Mouse (Mus musculus): ENCODE measurements around the gene Anks3.

The Anks3 gene

GRCm38 (mm10) chr16:4968426-4968825, 4.4 kb upstream of the Anks3 start:
- no peak for DNase-seq (ENCODE audit: inconsistent ontology term)

DNA sequence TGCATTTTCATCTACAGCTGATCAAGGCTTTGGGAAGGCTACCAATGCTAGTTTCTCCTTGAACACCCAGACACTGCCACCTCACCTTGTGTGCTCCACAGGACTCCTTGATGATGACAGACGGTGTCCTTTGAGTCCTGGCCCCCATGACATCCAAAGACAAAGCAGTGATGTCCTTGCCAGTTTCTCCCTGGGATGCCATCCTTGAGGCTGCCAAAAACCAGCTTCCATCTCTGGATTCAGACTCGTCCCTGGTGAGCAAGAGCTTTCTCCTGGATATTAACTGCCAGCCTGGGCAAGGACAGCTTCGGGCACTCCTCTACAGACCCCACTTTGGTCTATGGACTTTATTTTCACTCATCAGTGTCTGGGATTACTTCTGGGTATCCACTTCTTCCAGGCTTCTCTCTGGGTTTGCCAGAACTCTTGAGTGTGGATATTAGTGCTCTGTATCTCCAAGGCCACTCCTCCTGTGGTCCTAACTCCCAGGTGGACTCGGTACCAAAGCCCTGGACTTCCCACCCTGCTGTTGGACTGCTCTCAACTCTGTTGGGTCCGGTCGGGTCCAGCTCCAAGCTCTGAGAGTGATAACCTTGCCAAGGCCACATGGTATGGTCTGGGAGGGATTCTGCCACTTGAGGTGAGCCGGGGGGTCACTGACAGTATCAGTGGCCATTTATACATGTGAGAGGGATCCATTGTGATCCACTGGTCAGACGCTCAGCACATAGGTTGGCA, 1.6 kb upstream of the Anks3 start:
- DNase-seq (ENCODE audit: inconsistent ontology term) = no peak

GRCm38 (mm10) chr16:4964731-4965391, 856 bp upstream of the Anks3 start:
- no peak for DNase-seq (ENCODE audit: inconsistent ontology term)

DNA sequence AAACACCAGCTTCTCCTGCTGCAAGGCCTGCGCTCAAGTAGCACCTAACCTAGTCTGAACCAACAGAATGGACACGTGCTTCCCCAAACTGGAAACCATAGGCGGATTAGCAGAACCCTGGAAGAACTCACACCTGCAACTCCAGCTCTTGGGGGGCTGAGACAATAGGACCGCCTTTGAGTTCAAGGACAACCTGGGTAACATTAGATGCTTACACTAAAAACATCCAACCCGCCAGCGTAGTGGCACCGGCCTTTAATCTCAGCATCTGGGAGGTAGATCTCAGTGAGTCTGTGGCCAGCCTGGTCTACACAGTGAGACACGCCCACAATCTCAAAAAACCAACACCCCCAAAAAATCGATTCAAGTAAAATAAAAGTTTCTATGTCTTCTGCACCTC, 659 bp downstream of the Anks3 start:
- DNase-seq (ENCODE audit: inconsistent ontology term) = no peak

GRCm38 (mm10) chr16:4960260-4960659, 3.7 kb downstream of the Anks3 start:
- DNase-seq (ENCODE audit: inconsistent ontology term) = no peak

GRCm38 (mm10) chr16:4957446-4957845, 6.6 kb downstream of the Anks3 start:
- DNase-seq (ENCODE audit: inconsistent ontology term) = no peak

DNA sequence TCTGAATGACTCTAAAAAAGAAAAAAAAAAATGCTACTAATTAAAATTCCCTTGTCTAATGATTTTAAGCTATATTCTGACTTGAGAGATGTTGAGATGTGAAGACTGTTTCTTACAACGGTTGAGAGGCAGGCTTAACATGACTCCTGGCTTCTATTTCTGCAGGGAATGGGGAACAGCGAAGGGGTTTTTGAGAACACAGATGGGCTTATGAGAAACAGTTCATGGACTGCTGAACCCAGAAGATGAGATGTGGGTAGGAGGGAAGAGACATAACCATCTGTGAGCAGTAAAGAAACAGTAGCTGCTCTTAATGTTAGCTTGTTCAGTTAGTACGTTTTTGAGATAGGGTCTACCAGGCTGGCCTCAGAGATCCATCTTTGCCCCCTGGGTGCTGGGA, 7.4 kb downstream of the Anks3 start:
- no peak for DNase-seq (ENCODE audit: inconsistent ontology term)

GRCm38 (mm10) chr16:4947378-4947777, 16.6 kb downstream of the Anks3 start:
- no peak for DNase-seq (ENCODE audit: inconsistent ontology term)

GRCm38 (mm10) chr16:4946155-4946554, 17.9 kb downstream of the Anks3 start:
- DNase-seq (ENCODE audit: inconsistent ontology term) = no peak

DNA sequence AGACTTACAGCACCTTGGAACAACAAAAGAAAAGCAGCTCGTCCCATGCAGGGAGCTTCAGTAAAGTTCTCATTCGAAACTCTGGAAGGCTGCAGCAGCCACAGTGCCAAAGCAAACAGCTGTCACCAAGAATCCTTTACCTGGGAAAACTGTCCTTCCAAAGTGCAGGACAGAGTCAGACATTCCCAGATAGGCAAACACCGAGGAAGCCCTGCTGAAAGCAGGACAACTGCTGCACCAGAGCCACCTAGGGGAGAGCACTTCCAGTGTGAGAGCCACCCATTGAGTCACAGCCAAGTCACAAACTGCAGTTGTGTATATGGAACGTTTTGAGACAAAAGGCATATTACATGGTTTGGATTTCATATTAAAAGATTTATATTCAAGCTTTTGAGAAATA, 18.6 kb downstream of the Anks3 start:
- DNase-seq (ENCODE audit: inconsistent ontology term) = no peak

GRCm38 (mm10) chr16:4943431-4943830, 20.6 kb downstream of the Anks3 start:
- DNase-seq (ENCODE audit: inconsistent ontology term) = no peak

DNA sequence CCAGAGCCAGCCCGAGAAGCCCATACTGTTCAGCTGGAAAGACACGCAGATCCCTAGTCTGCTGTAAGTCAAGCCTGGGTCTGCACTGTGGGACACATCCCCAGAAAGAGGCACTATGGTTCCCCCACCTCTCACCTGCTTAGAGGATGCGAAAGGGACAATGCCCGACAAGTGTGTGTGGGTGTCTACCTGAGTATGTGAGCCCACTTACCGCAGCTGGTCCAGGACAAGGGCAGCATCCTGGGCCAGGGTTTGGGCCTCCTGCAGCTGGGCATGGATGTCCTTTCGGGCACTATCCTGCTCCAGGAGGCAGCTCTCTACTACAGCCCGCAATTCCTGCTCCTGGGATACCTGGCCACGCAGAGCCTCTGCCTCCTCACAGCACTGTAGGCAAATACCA, 21.1 kb downstream of the Anks3 start:
- no peak for DNase-seq (ENCODE audit: inconsistent ontology term)

DNA sequence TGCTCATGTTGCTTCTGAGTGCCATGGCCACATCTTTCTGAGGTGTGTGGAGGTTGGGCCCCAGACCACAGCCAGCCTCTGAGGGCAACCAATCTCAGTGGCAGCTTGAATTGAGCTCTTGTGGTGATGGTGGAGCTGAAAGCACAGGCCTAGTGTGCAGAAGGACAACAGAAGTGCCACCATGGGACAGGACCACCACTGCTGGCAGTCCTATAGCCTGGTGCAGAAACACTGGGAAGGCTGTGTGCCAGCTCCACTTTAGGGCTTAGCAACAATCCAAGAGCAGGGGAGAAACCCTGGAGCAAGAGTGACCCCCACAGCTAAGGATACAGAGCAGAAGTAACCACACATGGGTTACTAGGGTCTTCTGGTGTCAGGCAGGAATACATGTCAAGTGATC, 23.0 kb downstream of the Anks3 start:
- DNase-seq (ENCODE audit: inconsistent ontology term) = no peak

GRCm38 (mm10) chr16:4940311-4940850, 23.6 kb downstream of the Anks3 start:
- no peak for DNase-seq (ENCODE audit: inconsistent ontology term)

DNA sequence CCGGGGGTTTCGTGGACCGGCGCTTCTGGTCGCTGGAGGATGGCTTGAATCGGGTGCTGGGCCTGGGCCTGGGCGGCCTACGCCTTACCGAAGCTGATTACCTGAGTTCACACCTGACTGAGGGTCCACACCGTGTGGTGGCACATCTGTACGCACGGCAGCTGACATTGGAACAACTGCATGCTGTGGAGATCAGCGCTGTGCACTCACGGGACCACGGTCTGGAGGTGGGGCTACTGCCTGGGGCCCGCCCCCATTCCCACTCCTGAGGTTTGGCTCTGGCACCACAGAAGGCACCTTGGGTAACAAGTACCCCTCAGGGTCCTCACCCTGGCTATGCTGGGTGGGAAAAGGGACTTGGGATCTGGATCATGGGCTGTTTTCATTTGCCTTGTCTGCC, 24.6 kb downstream of the Anks3 start:
- peak; percentile 69 for DNase-seq (ENCODE audit: inconsistent ontology term)

DNA sequence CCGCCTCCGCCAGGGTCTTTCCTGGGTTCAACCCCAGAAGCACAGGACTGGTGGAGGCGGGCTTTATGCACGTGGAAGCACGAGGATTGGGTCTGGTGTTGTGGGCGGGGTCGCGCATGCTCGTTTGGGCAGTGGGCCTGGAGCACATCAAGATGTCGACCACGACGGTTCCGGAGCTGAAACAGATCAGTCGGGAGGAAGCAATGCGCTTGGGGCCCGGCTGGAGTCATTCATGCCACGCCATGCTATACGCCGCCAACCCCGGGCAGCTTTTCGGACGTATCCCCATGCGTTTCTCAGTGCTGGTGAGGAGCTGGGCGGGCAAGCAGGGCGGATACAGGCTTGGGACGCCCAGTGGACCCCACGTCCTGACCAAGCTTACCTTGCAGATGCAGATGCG, 25.0 kb downstream of the Anks3 start:
- DNase-seq (ENCODE audit: inconsistent ontology term) = peak; percentile 94

DNA sequence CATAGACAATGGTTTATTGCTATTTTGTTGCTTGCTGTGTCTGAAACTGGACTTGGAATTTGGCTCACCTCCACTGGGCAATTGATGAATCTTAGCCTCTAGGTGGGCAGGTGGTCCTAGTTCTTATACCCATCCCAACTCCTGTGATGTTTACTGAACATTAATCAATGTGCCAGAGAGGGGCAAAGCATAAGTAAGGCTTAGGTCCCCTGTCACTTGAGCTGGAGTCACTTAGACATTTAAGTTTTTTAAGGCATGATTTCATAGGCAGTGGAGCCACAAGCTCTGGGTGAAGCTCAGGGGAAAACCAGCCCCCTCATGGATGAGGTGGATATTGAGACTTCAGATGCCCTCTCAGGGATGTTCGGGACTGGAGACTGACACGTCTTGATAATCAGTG, 25.5 kb downstream of the Anks3 start, which contains the start of gene Nudt16l1:
Gene Nudt16l1 (plus strand): TSS at position 301 of the 400 bp plus-strand sequence.
- no peak for DNase-seq (ENCODE audit: inconsistent ontology term)

GRCm38 (mm10) chr16:4937351-4938190, 26.4 kb downstream of the Anks3 start:
- DNase-seq (ENCODE audit: inconsistent ontology term) = no peak

- no peak for DNase-seq (ENCODE audit: inconsistent ontology term)
Observed at GRCm38 (mm10) chr16:4935931-4936703, 27.9 kb downstream of the Anks3 start.

DNA sequence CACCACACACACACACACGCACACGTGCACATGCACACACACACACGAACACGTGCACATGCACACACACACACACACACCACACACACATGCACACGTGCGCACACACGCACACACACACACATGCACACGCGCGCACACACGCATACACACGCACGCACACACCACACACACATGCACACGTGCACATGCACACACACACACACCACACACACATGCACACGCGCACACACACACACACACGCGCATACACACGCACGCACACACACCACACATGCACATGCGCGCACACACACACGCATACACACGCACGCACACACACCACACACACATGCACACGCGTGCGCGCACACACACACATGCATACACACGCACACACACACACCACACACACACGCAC, 28.6 kb downstream of the Anks3 start:
- DNase-seq (ENCODE audit: inconsistent ontology term) = no peak

- DNase-seq (ENCODE audit: inconsistent ontology term) = peak; percentile 47
Observed at GRCm38 (mm10) chr16:4932429-4932828, 31.6 kb downstream of the Anks3 start.

Measured in Muller cell, postnatal 12 days (primary cell).